Mouse (Mus musculus) cerebellum, adult (tissue): Measurements from ENCODE around the gene Ifna2.
A peak's percentile ranks its signal among the peaks of the same experiment; 100 is the strongest.

Experiments used
- ATAC-seq: cut with Nextera tagmentation; 2 replicates; pipeline ENCODE4 v1.9.2; 2017; ENCODE audit warnings: mild to moderate bottlenecking, moderate library complexity, mixed read lengths; ENCODE audit not compliant: insufficient number of reproducible peaks, low FRiP score, low TSS enrichment

Gene Ifna2

DNA sequence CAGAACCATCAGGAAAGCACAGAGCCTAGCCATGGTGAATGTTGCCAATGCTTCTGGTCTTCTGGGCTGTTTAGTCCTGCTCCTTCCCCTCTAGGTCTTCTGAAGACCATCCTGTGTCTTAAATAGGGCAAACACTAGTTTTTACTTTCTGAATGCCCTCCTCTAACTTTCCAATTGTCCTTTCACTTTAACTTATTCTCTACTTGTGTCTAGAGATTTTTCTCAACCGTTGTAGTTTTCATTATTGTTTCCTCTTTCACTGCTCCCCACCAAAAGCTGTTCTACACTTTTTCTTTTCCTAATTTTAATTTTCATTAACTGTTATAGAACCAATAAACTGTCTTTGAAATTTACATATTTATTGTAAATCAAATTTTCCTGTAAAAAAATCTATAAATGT lies 6.9 kb downstream of the Ifna2 start, which contains the start of gene Ifna16:
TSS of gene Ifna16 (minus strand) at position 101 of the 400 bp plus-strand sequence.
- no peak for ATAC-seq

DNA sequence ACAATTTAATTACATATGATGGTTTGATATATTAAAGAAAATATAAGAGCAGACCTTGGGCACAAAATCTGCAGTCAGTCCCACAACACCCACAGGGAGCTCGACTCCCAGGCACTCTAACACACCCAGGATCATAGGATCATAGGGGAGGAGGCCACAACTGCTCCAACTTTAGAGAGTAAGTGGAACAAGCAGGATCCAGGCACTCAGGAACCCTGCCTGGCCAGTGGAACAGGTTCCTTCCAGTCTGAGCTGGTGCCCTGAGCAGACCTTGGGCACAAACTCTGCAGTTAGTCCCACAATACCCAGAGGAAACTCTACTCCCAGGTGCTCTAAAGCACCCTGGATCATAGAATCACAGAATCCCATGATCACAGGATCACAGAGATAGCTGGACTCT lies 28.3 kb downstream of the Ifna2 start:
- ATAC-seq, result no peak

DNA sequence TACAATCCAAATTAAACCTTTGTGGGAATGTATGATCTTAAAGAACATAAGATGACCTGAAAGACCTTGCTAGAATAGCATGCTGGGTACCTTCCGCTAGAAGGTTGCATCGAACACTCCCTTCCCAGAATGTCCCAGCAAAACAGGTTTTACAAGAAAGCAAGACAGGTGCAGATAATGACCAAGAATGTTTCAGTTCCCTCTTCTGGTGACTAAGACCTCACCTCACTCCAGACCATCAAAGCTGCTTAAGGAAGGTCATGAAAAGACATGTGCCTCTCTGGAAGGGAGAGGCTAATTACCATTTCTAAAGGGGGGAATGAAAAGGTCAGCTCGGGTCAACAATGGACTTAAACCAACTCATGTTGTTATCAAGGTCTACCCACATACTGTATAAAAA lies 30.1 kb downstream of the Ifna2 start:
- no peak for ATAC-seq

DNA sequence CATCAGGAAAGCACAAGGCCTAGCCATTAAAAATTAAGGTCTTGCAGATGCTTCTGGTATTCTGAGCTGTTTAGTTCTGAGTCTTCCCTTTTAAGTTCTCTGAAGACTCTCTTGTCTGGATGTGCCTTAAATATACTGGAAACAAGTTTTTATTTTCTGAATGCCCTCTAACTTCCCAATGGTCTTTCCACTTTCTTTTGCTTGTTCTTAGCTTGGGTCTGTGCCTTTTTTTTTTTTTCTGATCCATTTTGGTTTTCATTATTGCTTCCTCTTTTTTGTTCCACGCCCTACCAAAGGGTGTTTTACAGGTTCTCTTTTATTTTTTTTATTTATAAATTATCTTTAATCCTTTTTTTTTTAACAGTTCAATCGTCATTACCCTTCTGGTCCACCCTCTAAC lies 39.4 kb downstream of the Ifna2 start, which contains the start of gene Ifna13:
TSS of gene Ifna13 (minus strand) at position 101 of the 400 bp plus-strand sequence.
- no peak for ATAC-seq

DNA sequence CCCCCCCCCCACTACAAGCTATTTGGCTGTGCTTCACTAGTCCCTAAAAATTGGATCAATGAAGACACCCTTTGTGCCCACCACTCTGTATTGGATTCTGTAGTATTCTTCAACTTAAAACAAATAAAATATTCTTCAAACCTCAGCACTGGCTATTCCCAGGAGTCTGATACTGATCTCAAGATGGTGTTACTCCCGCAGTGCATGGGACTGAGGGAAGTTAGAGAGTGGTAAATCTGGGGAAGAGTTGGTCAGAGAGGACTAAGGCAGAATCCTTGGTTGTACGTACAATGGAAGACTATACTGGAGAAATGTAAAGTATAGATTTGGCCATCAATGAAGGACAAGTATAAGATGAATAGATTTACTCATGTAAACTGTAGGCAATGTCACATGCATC lies 41.2 kb downstream of the Ifna2 start:
- ATAC-seq, result no peak

DNA sequence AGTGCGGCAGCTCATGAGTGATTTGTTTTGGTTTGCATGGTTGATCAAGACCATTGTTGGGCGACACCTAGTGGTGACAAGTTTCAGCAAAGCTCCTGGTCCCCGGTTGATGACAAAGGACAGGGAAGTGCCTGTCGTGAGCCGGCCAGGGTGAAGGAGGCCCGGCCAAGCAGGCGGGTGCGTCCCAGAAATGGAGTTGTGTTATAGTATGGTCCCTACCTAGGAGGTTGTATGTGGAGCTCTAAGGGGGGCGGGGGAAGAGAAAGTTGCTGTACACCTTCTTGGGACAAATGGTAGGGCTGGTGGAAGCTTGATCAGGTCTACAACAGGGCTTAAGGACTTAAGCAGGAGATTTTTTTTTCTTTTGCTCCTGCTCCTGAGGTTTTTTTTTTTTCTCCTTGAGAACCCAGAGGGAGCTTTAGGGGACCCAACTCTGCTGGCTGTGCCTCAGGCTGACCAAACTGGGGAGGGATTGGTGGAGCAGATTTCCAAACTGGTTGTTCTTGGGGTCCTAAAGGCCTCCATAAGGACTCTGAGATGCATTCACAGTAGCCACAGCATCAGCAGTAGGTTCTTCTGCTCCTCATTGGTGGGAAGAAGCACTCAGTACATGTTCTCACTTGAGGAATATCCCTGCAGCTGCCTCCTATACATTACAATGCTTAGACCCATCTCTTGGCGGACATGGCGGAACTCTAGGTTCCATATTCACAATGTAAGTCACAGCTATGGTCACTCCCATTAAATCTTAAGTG lies 42.5 kb downstream of the Ifna2 start:
- ATAC-seq, result peak; percentile 97

DNA sequence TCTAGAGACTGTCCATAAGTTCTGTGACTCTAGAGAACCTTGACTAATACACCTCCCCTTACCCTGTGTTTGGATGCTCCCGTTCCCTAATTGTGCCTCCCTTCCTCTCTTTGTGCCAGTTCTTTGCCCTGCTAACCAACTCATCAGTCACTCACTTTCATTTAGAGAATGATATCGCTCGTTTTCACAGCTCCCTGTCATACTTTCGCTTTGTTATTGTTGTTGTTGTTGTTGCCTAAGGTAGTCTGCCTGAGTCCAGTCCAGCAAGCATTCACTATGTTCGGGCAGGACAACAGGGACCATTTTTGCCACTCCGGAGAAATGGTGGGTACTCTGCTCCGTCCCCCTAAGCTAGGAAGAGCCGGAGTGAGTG lies 43.0 kb downstream of the Ifna2 start:
- peak; percentile 62; the same call in 1 of the 2 replicates for ATAC-seq

DNA sequence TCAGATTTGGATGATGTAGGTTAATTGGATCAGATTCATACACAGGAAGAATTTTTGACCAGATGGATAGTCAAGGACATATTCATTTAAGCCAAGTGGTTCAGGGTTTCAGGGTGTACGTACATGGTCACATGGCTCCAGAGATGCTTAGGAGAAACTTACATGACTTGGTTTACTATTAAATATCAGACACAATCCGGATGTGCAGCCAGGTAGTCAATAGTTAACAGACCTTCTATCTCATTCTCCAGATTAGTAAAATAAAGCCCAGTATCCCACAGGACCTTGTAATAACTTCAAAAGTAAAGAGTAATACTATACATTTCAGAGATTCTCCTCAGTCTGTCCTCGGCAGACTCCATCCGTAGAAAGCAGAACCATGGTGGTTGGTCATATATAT lies 49.4 kb downstream of the Ifna2 start, which contains the start of gene C87499:
TSS of gene C87499 (minus strand) at position 101 of the 400 bp plus-strand sequence.
- ATAC-seq, result no peak
